Mouse (Mus musculus) forebrain, postnatal 0 days (tissue): ENCODE data around the gene Bicral. TPM values are rescaled to one million over a fixed set of nuclear protein-coding genes. Genes with fewer than 3 reads are reported as not detected.

ENCODE experiments used
- ATAC-seq: fragments of 200-750 bp; cut with Nextera tagmentation; 2 replicates; pipeline ENCODE4 v1.8.0; 2017; ENCODE audit warnings: mild to moderate bottlenecking, moderate library complexity
- DNase-seq: peaks from one replicate; pipeline ENCODE4 v3.0.0-alpha.2; 2015
- H3K27ac ChIP-seq: fragments of 300-500 bp; sonication (generic); 2 replicates; pipeline ENCODE4 v1.5.1; 2014; ENCODE audit warnings: low read depth, mild to moderate bottlenecking, antibody characterized with exemption, low read length, moderate library complexity, mixed read lengths
- H3K27me3 ChIP-seq: fragments of 300-500 bp; sonication (generic); 2 replicates; pipeline ENCODE4 v1.6.1; 2014; ENCODE audit warnings: mild to moderate bottlenecking, low read length, mixed read lengths; ENCODE audit not compliant: insufficient read depth
- H3K36me3 ChIP-seq: fragments of 300-500 bp; sonication (generic); 2 replicates; pipeline ENCODE4 v1.6.1; 2014; ENCODE audit warnings: mild to moderate bottlenecking, moderate library complexity; ENCODE audit not compliant: insufficient read depth
- H3K4me1 ChIP-seq: fragments of 300-500 bp; sonication (generic); 2 replicates; pipeline ENCODE4 v1.6.1; 2014; ENCODE audit warnings: antibody characterized with exemption; ENCODE audit not compliant: insufficient read depth
- H3K4me2 ChIP-seq: fragments of 300-500 bp; sonication (generic); 2 replicates; pipeline ENCODE4 v1.6.1; 2014; ENCODE audit warnings: low read depth, mild to moderate bottlenecking, moderate library complexity
- H3K4me3 ChIP-seq: fragments of 300-500 bp; sonication (generic); 2 replicates; pipeline ENCODE4 v1.5.1; 2014; ENCODE audit warnings: low read depth, low read length, mixed read lengths
- H3K9ac ChIP-seq: fragments of 300-500 bp; sonication (generic); 2 replicates; pipeline ENCODE4 v1.6.1; 2014; ENCODE audit warnings: mild to moderate bottlenecking
- H3K9me3 ChIP-seq: fragments of 300-500 bp; sonication (generic); 2 replicates; pipeline ENCODE4 v1.6.1; 2016; ENCODE audit warnings: low read length
- CTCF ChIP-seq: sonication (generic); IDR thresholded peaks from 2 replicates; pipeline ENCODE4 v1.5.1; 2016; ENCODE audit warnings: antibody characterized with exemption, control low read depth, low read depth
- WGBS: fragments of 180-500 bp; shearing (Covaris S2); extraction: QIAGEN DNeasy Blood & Tissue Kit; methylation state at CpG from one replicate; pipeline ENCODE4 v1.1.7; 2014; 5-methylcytosine and 5-hydroxymethylcytosine counted together
- polyA plus RNA-seq: library from polyadenylated mRNA; unstranded; fragments of >200 nt; fragmentation: Nextera tagmentation; extraction: Ambion mirVana; gene quantifications from 2 replicates; pipeline ENCODE4 v1.2.1, GENCODE M21; 2015
- total RNA-seq: library from RNA; depleted of rRNA; stranded (reverse); fragments of >200 nt; gene quantifications from 2 replicates; pipeline ENCODE4 v1.2.3, GENCODE M21; 2014

Gene Bicral
- total and polyA plus RNA-seq, 2 experiments from 2014 or later: 6.7 to 36.7 TPM

DNA sequence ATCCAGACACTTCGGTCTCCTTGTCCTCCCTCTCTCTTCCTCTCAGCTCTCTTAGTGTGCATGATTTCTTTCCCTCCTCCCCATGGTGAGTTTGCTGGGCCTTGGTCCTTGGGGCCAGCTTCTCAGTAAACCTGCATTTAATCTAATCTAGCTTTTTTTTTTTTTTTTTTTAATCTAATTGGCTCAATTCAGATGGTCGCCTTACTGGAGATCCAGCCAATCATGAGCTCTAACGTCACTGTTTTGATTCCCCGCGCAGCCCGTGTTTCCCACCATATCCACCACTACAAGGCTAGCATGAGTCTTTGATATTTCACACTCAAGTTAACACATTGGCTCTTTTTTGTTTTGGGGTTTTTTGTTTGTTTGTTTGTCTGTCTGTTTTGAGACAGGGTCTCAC, 43.8 kb downstream of the Bicral start:
- ATAC-seq: no peak
- H3K36me3 ChIP-seq: peaks cover 68% of the 10 kb centered on the region
- no peak overlapping the region for H3K27ac ChIP-seq
- H3K4me1 ChIP-seq: no peaks in the 10 kb centered on the region
- H3K4me3 ChIP-seq: no peak overlapping the region
- no peak overlapping the region for H3K9ac ChIP-seq
- no peaks in the 10 kb centered on the region for H3K9me3 ChIP-seq
- 84% methylated on average over 6 of the region's 6 CpGs for WGBS
- no peak for DNase-seq
- no peak for TF ChIP-seq CTCF
- H3K27me3 ChIP-seq: no peaks in the 10 kb centered on the region
- no peak overlapping the region for H3K4me2 ChIP-seq

DNA sequence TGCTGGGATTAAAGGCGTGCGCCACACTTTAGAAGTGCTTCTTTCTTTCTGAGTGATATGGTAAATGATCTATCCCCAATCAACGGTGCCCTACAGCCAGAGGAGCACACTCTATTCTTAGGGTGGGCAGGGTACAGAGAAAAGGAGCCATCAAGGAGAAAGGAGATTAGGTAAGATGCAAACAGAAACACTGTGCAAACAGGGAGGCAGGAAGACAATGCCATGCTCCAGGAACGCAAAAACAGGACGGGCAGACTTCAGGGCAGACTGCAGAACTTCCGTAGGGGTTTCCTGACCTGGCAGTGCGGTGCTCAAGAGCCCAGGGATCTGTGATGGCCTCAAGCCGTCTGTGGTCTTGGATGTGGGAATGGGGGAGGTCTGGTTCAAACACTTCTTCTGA, 44.6 kb downstream of the Bicral start:
- H3K4me3 ChIP-seq: no peak overlapping the region
- DNase-seq (no peak), ATAC-seq (no peak)
- H3K9me3 ChIP-seq: no peaks in the 10 kb centered on the region
- H3K27ac ChIP-seq: no peak overlapping the region
- no peak overlapping the region for H3K9ac ChIP-seq
- TF ChIP-seq CTCF: no peak
- no peak overlapping the region for H3K4me2 ChIP-seq
- no peaks in the 10 kb centered on the region for H3K4me1 ChIP-seq
- H3K27me3 ChIP-seq: no peaks in the 10 kb centered on the region
- WGBS: 91% methylated on average over 8 of the region's 8 CpGs
- H3K36me3 ChIP-seq: peaks cover 68% of the 10 kb centered on the region

DNA sequence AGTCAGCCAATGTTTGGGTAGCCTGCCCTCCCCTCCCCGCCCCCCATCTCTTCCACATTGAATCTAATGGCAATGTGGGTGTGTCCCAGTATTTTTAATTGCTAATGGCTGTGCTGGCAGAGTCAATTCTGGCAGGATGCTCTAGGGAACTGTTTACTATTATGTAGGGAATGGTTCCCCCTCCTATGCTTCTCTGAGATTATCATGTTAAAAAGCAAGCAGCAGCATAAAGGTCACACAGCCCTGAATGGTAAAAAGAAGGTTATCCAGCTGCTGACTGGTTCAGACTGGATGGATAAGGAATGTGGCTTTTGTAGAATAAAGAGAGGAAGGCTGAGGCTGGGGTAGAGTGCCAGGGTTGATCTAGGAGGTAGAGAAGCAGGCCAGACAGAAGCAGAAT, 45.8 kb downstream of the Bicral start:
- peaks cover 68% of the 10 kb centered on the region for H3K36me3 ChIP-seq
- H3K9ac ChIP-seq: no peak overlapping the region
- no peak overlapping the region for H3K27ac ChIP-seq
- no peak for DNase-seq
- no peak for ATAC-seq
- H3K4me1 ChIP-seq: no peaks in the 10 kb centered on the region
- no peak overlapping the region for H3K4me3 ChIP-seq
- WGBS: 81% methylated on average over 1 of the region's 1 CpGs
- H3K27me3 ChIP-seq: no peaks in the 10 kb centered on the region
- TF ChIP-seq CTCF: no peak
- no peaks in the 10 kb centered on the region for H3K9me3 ChIP-seq
- no peak overlapping the region for H3K4me2 ChIP-seq

DNA sequence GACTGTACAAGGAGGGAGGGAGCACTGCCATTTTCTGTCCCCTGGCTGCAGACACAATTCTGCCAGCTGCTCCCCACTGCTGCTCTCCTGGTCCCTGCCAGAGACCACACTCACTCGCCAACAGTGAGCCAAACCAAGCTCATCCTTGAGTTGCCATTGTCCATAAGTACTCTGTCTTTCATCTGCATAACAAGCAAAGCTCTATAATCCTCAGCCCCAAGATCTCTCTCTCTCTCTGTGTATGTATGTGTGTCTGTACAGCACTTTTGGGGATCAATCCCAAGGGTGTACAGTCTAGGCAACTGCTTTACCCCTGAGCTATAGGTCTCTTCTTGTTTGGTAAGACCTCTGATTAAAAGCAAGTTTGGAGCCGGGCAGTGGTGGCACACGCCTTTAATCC, 47.6 kb downstream of the Bicral start:
- no peak for TF ChIP-seq CTCF
- Histone ChIP-seq H3K27me3 (no peaks in the 10 kb centered on the region), H3K27ac (no peak overlapping the region), H3K4me3 (no peak overlapping the region), H3K9me3 (no peaks in the 10 kb centered on the region), H3K9ac (no peak overlapping the region), H3K4me1 (no peaks in the 10 kb centered on the region), H3K36me3 (peaks cover 76% of the 10 kb centered on the region), H3K4me2 (no peak overlapping the region)
- no peak for DNase-seq
- WGBS: 89% methylated on average over 3 of the region's 3 CpGs
- no peak for ATAC-seq

DNA sequence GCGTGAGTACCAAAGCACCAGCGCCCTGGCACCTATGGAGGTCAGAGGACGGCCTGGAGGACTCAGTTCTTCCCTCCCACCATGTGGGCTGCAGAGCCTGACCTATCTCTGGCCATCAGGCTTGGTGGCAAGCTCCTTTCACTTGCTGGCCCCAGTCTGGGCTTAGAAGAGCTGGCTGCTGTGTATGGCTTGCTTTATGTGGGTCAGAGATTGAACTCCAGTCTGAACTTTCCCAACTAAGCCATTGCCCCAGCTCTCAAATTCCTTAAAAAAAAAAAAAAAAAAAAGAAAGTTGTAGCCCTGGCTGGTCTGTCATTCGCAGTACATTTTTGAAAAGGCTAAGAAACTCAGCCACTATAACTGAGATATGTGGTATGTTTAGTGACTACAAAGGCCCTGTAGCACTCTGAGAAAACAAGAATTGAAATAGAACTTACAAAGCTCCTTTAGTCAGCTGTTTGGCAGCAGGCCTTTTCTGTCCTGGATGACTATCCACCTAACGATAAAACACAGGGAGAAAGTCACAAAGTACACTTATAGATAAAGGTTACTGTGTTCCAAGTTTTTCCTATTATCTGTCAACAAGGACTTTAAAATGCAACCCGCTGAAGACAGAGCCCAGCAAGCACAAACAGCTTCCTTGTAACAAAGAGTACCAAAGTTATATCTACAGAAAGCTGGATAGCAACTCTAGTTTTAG, 49.0 kb downstream of the Bicral start:
- 86% methylated on average over 6 of the region's 6 CpGs for WGBS
- ATAC-seq (no peak), DNase-seq (no peak)
- no peak overlapping the region for H3K9ac ChIP-seq
- no peaks in the 10 kb centered on the region for H3K4me1 ChIP-seq
- no peak overlapping the region for H3K27ac ChIP-seq
- H3K4me2 ChIP-seq: no peak overlapping the region
- TF ChIP-seq CTCF: no peak
- H3K4me3 ChIP-seq: no peak overlapping the region
- no peaks in the 10 kb centered on the region for H3K9me3 ChIP-seq
- no peaks in the 10 kb centered on the region for H3K27me3 ChIP-seq
- H3K36me3 ChIP-seq: peaks cover 76% of the 10 kb centered on the region

DNA sequence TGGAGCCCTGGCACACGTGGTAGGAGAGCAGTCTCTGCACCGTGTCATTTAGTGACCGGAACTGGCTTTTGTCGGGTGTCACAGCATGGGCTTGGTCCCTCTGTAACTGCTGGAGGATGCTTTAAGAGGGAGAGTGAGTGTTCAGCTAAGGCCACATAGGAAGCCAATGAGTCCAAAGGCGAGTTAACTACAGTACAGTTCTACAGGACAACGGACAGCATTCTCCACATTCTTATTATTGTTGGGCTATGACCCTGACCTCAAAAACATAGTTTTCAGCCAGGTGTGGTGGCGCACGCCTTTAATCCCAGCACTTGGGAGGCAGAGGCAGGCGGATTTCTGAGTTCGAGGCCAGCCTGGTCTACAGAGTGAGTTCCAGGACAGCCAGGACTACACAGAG, 49.9 kb downstream of the Bicral start:
- Histone ChIP-seq H3K9me3 (no peaks in the 10 kb centered on the region), H3K36me3 (peaks cover 68% of the 10 kb centered on the region), H3K9ac (no peak overlapping the region), H3K4me1 (no peaks in the 10 kb centered on the region), H3K4me3 (no peak overlapping the region), H3K27ac (no peak overlapping the region), H3K27me3 (no peaks in the 10 kb centered on the region), H3K4me2 (no peak overlapping the region)
- DNase-seq (no peak), ATAC-seq (no peak)
- WGBS: 88% methylated on average over 10 of the region's 10 CpGs
- no peak for TF ChIP-seq CTCF

DNA sequence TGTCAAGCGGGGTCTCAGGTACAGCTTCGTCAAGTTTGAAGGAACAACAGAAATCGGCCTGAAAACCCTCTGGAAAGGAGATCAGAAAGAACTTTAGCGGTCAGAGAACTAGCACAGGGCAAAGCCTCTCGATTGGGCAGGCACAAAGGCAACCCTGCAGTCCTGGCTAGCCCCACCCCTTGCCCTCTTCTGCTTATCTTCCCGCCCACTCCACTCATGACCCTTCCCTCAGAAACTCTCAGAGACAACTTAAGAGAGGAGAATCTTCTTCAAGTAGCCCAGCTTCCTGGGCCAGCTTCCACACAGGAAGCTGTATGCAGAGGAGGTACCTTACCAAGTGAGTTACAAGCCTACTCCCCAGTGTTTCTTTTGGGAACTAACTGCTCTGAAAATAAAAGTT, 56.5 kb downstream of the Bicral start:
- H3K4me3 ChIP-seq: no peak overlapping the region
- H3K9me3 ChIP-seq: no peaks in the 10 kb centered on the region
- DNase-seq: no peak
- no peak overlapping the region for H3K4me2 ChIP-seq
- H3K36me3 ChIP-seq: peaks cover 57% of the 10 kb centered on the region
- no peak overlapping the region for H3K9ac ChIP-seq
- H3K27ac ChIP-seq: no peak overlapping the region
- H3K4me1 ChIP-seq: no peaks in the 10 kb centered on the region
- no peak for ATAC-seq
- TF ChIP-seq CTCF: no peak
- 90% methylated on average over 6 of the region's 6 CpGs for WGBS
- H3K27me3 ChIP-seq: no peaks in the 10 kb centered on the region

DNA sequence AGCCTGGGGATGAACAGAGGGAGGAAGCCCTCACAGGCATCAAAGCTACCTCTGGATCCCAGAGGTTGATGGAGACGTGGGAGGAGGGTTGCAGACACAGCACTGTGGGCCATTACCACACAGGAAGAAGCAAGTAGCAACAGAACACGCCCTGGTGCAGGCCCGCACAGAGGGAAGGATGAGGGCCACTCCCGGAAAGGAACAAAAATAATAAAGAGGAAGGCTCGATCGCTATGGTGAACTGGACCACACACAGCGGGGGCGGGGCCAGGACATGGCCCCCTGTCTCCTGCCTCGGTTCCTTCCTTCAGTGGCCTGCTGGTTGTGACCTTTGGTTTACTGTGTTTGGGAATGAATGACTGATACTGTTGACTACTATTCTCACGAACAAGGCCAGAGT, 58.6 kb downstream of the Bicral start:
- Histone ChIP-seq H3K4me3 (no peak overlapping the region), H3K27me3 (no peaks in the 10 kb centered on the region), H3K9ac (no peak overlapping the region), H3K4me1 (no peaks in the 10 kb centered on the region), H3K27ac (no peak overlapping the region), H3K36me3 (peaks cover 45% of the 10 kb centered on the region), H3K4me2 (no peak overlapping the region), H3K9me3 (no peaks in the 10 kb centered on the region)
- WGBS: 76% methylated on average over 10 of the region's 10 CpGs
- no peak for TF ChIP-seq CTCF
- DNase-seq: no peak
- ATAC-seq: no peak
